Mouse (Mus musculus): ENCODE measurements around the gene Cln3.

GRCm38 (mm10) chr7:126619559-126620275, 34.1 kb upstream of the Cln3 start:
- TF ChIP-seq CTCF (IDR thresholded peaks at IDR 0.05; ENCODE audit: insufficient read depth, low read depth, low read length) = no peak
- TF ChIP-seq POLR2A (IDR thresholded peaks at IDR 0.05; ENCODE audit: insufficient read depth, low read depth, low read length) = no peak
